Mouse (Mus musculus): ENCODE results near the gene Csn1s2a. TPM values are rescaled to one million over a fixed set of nuclear protein-coding genes. Genes with fewer than 3 reads are reported as not detected.

Gene Csn1s2a
- not detected in 2 replicates for polyA plus RNA-seq (2015; fragmentation: Nextera tagmentation; extraction: Ambion mirVana)

GRCm38 (mm10) chr5:87774267-87774666 lies at the start of gene Csn1s2a:
TSS of gene Csn1s2a (plus strand) at chr5:87774567.

GRCm38 (mm10) chr5:87807782-87808181 lies 33.4 kb downstream of the Csn1s2a start, which contains the start of gene Csn1s2b:
TSS of gene Csn1s2b (plus strand) at chr5:87808082.

GRCm38 (mm10) chr5:87825386-87825785 lies 51.0 kb downstream of the Csn1s2a start, which contains the start of gene Prr27:
TSS of gene Prr27 (plus strand) at chr5:87825686.

Other genes with a start within 250 kb of the Csn1s2a start
- not detected in 2 replicates for gene Sult1b1, start 236.4 kb upstream of the Csn1s2a start, polyA plus RNA-seq (2015; fragmentation: Nextera tagmentation; extraction: Ambion mirVana)
- not detected in 2 replicates for gene Sult1d1, start 205.5 kb upstream of the Csn1s2a start, polyA plus RNA-seq (2015; fragmentation: Nextera tagmentation; extraction: Ambion mirVana)
- not detected in 2 replicates for gene Sult1e1, start 183.0 kb upstream of the Csn1s2a start, polyA plus RNA-seq (2015; fragmentation: Nextera tagmentation; extraction: Ambion mirVana)
- not detected in 2 replicates for gene Csn1s1, start 108.4 kb upstream of the Csn1s2a start, polyA plus RNA-seq (2015; fragmentation: Nextera tagmentation; extraction: Ambion mirVana)
- gene Csn2, start 74.9 kb upstream of the Csn1s2a start, polyA plus RNA-seq (2015; fragmentation: Nextera tagmentation; extraction: Ambion mirVana) = 0.18 TPM in 1 of 2 replicates, not detected in the other
- not detected in 2 replicates for gene Csn1s2b, start 33.5 kb downstream of the Csn1s2a start, polyA plus RNA-seq (2015; fragmentation: Nextera tagmentation; extraction: Ambion mirVana)
- gene Prr27, start 51.1 kb downstream of the Csn1s2a start, polyA plus RNA-seq (2015; fragmentation: Nextera tagmentation; extraction: Ambion mirVana) = not detected in 2 replicates
- gene Odam, start 110.5 kb downstream of the Csn1s2a start, polyA plus RNA-seq (2015; fragmentation: Nextera tagmentation; extraction: Ambion mirVana) = not detected in 2 replicates
- gene Csn3, start 151.0 kb downstream of the Csn1s2a start, polyA plus RNA-seq (2015; fragmentation: Nextera tagmentation; extraction: Ambion mirVana) = 0.47 TPM in 1 of 2 replicates, not detected in the other
- gene 2310003L06Rik, start 194.9 kb downstream of the Csn1s2a start, polyA plus RNA-seq (2015; fragmentation: Nextera tagmentation; extraction: Ambion mirVana) = 0.22 TPM in 1 of 2 replicates, not detected in the other
- 0.61 TPM in 1 of 2 replicates, not detected in the other for gene Gm28434, start 194.9 kb downstream of the Csn1s2a start, polyA plus RNA-seq (2015; fragmentation: Nextera tagmentation; extraction: Ambion mirVana)
- not detected in 2 replicates for gene Cabs1, start 204.9 kb downstream of the Csn1s2a start, polyA plus RNA-seq (2015; fragmentation: Nextera tagmentation; extraction: Ambion mirVana)
- gene Smr3a, start 228.0 kb downstream of the Csn1s2a start, polyA plus RNA-seq (2015; fragmentation: Nextera tagmentation; extraction: Ambion mirVana) = 0.32 and 0.39 TPM in 2 replicates